Mouse (Mus musculus): ENCODE measurements at regions not wholly inside any gene's neighbourhood (a gene's known extent, or its start where the extent isn't known, plus 50 kb on each side); places are given as distances from the start of the nearest gene placed in this dataset.

DNA sequence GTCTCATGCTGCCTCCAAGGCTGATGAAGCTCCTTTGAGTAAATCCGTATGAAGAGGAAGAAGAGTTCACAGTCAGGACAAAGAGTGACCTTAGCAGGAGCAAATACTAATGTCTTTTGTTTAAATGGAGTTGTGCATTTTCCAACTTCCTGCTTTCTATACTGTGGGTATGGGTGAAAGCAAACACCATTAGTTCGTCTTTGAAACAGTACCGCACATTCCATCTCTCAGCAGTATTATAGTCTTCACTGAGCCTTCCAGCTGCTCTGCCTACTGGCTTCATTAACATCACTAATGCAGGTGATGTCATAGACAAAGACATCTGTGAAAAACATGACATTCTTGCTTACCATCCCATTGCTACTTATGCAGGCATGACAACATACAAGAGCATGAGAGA is 62.7 kb upstream of the Arhgap11a start:
- WGBS = 56% methylated on average over 3 of the region's 3 CpGs

DNA sequence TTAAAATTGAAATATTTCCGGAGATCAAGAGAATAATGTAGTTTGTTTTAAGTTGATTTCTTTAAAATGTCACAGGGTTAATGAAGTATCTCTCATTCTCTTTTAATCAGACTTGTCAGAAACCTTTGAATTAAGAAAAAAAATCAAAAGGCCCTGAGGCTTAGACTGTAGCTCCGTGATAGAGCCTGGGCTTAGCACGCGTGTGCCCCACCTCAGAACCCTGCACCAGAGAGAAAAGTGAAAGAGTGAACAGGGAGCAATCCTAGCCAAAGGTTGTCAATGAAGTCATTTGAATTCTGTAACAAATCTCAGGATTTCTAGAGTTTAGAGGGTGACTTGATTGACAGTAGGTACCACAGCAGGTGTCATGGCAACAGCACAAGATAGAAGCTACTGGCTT is 61.0 kb upstream of the Arhgap11a start:
- DNase-seq (ENCODE audit: low spot score, missing footprints) = no peak
- H3K27ac ChIP-seq (ENCODE audit: low read depth, low read length) = no peak overlapping the region
- no peaks in the 10 kb centered on the region for H3K9me3 ChIP-seq (ENCODE audit: control insufficient read depth, low read length)
- H3K36me3 ChIP-seq (ENCODE audit: control insufficient read depth, insufficient read depth, low read length) = no peaks in the 10 kb centered on the region
- H3K4me2 ChIP-seq = no peak overlapping the region
- peak; percentile 47; the same call in 1 of the 2 replicates for ATAC-seq (ENCODE audit: low FRiP score)
- 79% methylated on average over 4 of the region's 4 CpGs for WGBS
- H3K4me3 ChIP-seq (ENCODE audit: low read depth, low read length) = no peak overlapping the region
- no peaks in the 10 kb centered on the region for H3K4me1 ChIP-seq (ENCODE audit: control insufficient read depth, insufficient read depth, low read length)
- no peaks in the 10 kb centered on the region for H3K27me3 ChIP-seq (ENCODE audit: control insufficient read depth, insufficient read depth, low read length)
- no peak overlapping the region for H3K9ac ChIP-seq (ENCODE audit: low read length)

More for the DNA sequence above, 62.7 kb upstream of the Arhgap11a start:
- Histone ChIP-seq H3K9me3 (ENCODE audit: control insufficient read depth, low read length) (no peaks in the 10 kb centered on the region), H3K27ac (ENCODE audit: low read depth, low read length) (no peak overlapping the region), H3K4me2 (no peak overlapping the region), H3K36me3 (ENCODE audit: control insufficient read depth, insufficient read depth, low read length) (no peaks in the 10 kb centered on the region), H3K9ac (ENCODE audit: low read length) (no peak overlapping the region), H3K4me3 (ENCODE audit: low read depth, low read length) (no peak overlapping the region), H3K4me1 (ENCODE audit: control insufficient read depth, insufficient read depth, low read length) (no peaks in the 10 kb centered on the region), H3K27me3 (ENCODE audit: control insufficient read depth, insufficient read depth, low read length) (no peaks in the 10 kb centered on the region)
- no peak for ATAC-seq (ENCODE audit: low FRiP score)
- DNase-seq (ENCODE audit: low spot score, missing footprints) = peak; percentile 68

DNA sequence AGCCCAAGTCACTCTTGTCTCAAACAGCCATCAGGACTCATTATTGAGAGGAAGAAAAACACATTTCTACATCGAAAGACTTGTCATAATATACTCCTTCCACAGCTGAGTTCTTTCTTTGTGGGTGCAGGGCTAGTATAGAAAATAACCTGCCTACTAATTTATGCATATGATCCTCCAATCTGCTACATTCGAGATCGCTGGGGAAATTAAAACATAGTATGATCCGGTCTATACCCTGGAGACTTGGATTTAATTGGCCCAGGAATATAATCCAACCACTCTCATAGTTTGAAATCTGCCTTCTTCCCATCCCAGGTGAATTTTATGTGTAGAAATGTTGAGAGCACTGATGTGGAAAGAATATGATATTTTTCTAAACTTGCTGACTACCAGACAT is 60.2 kb upstream of the Arhgap11a start:
- no peak for DNase-seq (ENCODE audit: low spot score, missing footprints)
- no peak overlapping the region for H3K4me3 ChIP-seq (ENCODE audit: low read depth, low read length)
- H3K9me3 ChIP-seq (ENCODE audit: control insufficient read depth, low read length) = no peaks in the 10 kb centered on the region
- 81% methylated on average over 4 of the region's 4 CpGs for WGBS
- H3K27ac ChIP-seq (ENCODE audit: low read depth, low read length) = no peak overlapping the region
- 0 out of 2 replicates have a peak, but pooled peaks have one; percentile 24 for ATAC-seq (ENCODE audit: low FRiP score)
- H3K27me3 ChIP-seq (ENCODE audit: control insufficient read depth, insufficient read depth, low read length) = no peaks in the 10 kb centered on the region
- no peak overlapping the region for H3K9ac ChIP-seq (ENCODE audit: low read length)
- H3K4me1 ChIP-seq (ENCODE audit: control insufficient read depth, insufficient read depth, low read length) = no peaks in the 10 kb centered on the region
- H3K4me2 ChIP-seq = no peak overlapping the region
- H3K36me3 ChIP-seq (ENCODE audit: control insufficient read depth, insufficient read depth, low read length) = no peaks in the 10 kb centered on the region

DNA sequence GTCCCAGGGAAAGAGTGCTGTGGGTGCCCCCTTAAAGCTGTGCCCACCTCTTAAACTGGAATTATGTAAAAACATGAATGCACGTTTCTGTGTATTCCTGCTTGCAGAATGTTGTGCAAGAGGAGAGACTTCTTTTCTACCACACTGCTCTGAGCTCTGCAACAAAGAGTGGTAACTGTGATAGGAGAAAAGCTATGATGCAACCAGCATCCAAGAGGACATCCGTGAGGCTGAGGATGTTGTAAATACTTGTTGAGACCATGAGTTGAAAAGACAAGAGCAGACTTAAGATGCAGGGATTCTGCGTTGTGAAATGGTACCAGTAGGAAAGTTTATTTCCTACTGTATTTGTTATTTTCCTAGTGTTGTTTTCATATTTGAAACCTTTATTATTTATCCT is 56.0 kb upstream of the Arhgap11a start:
- 85% methylated on average over 3 of the region's 3 CpGs for WGBS
- no peaks in the 10 kb centered on the region for H3K27me3 ChIP-seq (ENCODE audit: control insufficient read depth, insufficient read depth, low read length)
- H3K4me1 ChIP-seq (ENCODE audit: control insufficient read depth, insufficient read depth, low read length) = peaks cover 4% of the 10 kb centered on the region; the same call in 1 of the 2 replicates
- H3K9ac ChIP-seq (ENCODE audit: low read length) = no peak overlapping the region
- H3K36me3 ChIP-seq (ENCODE audit: control insufficient read depth, insufficient read depth, low read length) = no peaks in the 10 kb centered on the region
- H3K4me3 ChIP-seq (ENCODE audit: low read depth, low read length) = no peak overlapping the region
- DNase-seq (ENCODE audit: low spot score, missing footprints) (peak; percentile 72), ATAC-seq (ENCODE audit: low FRiP score) (no peak)
- no peak overlapping the region for H3K27ac ChIP-seq (ENCODE audit: low read depth, low read length)
- no peak overlapping the region for H3K4me2 ChIP-seq
- H3K9me3 ChIP-seq (ENCODE audit: control insufficient read depth, low read length) = no peaks in the 10 kb centered on the region

DNA sequence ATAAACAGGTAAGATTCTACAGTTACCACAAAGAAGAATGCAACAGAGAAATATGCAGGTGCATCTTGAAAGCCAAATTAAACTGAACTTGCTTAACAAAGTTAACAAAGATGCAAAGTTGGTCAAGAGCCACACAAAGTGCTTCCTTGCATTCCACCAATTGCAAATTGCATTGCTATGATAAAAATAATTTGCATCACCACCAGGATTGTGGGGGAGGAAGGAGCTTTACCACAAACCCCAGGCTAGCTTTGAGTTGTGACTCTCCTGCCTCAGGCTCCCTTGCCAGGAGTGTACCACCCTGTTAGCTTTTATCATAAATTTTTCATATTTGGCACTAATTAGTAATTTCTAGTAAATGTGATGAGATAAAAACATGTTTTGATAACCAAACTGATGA is 55.4 kb upstream of the Arhgap11a start:
- Histone ChIP-seq H3K36me3 (ENCODE audit: control insufficient read depth, insufficient read depth, low read length) (no peaks in the 10 kb centered on the region), H3K9me3 (ENCODE audit: control insufficient read depth, low read length) (no peaks in the 10 kb centered on the region), H3K4me2 (no peak overlapping the region), H3K9ac (ENCODE audit: low read length) (no peak overlapping the region), H3K4me1 (ENCODE audit: control insufficient read depth, insufficient read depth, low read length) (peaks cover 4% of the 10 kb centered on the region; the same call in 1 of the 2 replicates), H3K4me3 (ENCODE audit: low read depth, low read length) (no peak overlapping the region), H3K27ac (ENCODE audit: low read depth, low read length) (no peak overlapping the region), H3K27me3 (ENCODE audit: control insufficient read depth, insufficient read depth, low read length) (no peaks in the 10 kb centered on the region)
- DNase-seq (ENCODE audit: low spot score, missing footprints) = peak; percentile 60
- ATAC-seq (ENCODE audit: low FRiP score) = no peak

DNA sequence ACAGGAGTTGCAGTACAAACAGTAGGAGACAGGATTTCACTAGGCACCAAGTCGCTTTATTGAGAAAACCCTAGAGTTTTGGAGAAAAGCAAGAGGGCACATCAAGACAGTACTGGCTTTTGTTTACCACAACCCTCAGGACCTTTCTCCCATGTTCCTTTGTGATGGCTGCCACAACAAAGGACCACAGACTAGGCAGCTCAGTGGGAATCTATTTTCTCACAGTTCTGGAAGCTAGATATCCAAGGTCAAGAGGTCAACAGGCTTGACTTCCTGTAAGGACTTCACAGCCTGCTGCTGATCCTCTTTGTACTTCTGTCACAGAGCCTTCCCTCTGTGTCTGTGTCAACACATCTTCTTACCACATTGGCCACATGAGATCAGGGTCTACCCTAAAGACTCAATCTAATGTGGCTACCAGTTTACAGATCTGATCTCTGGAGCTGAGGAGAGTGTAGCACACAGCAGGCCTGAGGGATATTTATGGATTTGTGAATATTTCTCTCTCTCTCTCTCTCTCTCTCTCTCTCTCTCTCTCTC is 54.6 kb upstream of the Arhgap11a start:
- Histone ChIP-seq H3K9me3 (ENCODE audit: control insufficient read depth, low read length) (no peaks in the 10 kb centered on the region), H3K4me2 (no peak overlapping the region), H3K4me3 (ENCODE audit: low read depth, low read length) (no peak overlapping the region), H3K36me3 (ENCODE audit: control insufficient read depth, insufficient read depth, low read length) (no peaks in the 10 kb centered on the region), H3K9ac (ENCODE audit: low read length) (no peak overlapping the region), H3K4me1 (ENCODE audit: control insufficient read depth, insufficient read depth, low read length) (peaks cover 4% of the 10 kb centered on the region; the same call in 1 of the 2 replicates), H3K27ac (ENCODE audit: low read depth, low read length) (no peak overlapping the region), H3K27me3 (ENCODE audit: control insufficient read depth, insufficient read depth, low read length) (no peaks in the 10 kb centered on the region)
- DNase-seq (ENCODE audit: low spot score, missing footprints) (no peak), ATAC-seq (ENCODE audit: low FRiP score) (no peak)
- WGBS = 4% methylated on average over 1 of the region's 1 CpGs

DNA sequence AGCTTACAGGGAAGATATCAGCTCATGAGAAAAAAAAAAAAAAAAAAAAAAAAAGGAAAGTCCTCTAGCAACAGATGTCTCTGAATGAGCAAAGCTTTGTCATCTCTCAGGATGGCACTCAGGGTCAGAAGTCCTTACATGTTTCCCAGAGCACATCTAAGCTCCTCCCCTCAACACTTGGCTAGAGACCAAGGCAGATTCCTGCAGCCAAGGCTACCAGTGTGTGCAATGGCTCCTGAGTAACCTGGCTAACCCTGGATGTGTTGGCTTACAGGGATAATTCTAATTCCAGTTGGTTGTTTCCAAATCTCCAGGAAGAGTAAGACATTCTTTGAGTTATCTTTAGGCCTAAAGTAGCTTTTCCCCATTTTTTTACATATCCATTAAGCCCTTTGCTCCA is 53.9 kb upstream of the Arhgap11a start:
- peaks cover 4% of the 10 kb centered on the region; the same call in 1 of the 2 replicates for H3K4me1 ChIP-seq (ENCODE audit: control insufficient read depth, insufficient read depth, low read length)
- no peak overlapping the region for H3K9ac ChIP-seq (ENCODE audit: low read length)
- no peak overlapping the region for H3K4me2 ChIP-seq
- H3K9me3 ChIP-seq (ENCODE audit: control insufficient read depth, low read length) = no peaks in the 10 kb centered on the region
- no peak overlapping the region for H3K27ac ChIP-seq (ENCODE audit: low read depth, low read length)
- H3K4me3 ChIP-seq (ENCODE audit: low read depth, low read length) = no peak overlapping the region
- DNase-seq (ENCODE audit: low spot score, missing footprints) = no peak
- no peaks in the 10 kb centered on the region for H3K36me3 ChIP-seq (ENCODE audit: control insufficient read depth, insufficient read depth, low read length)
- ATAC-seq (ENCODE audit: low FRiP score) = no peak
- no peaks in the 10 kb centered on the region for H3K27me3 ChIP-seq (ENCODE audit: control insufficient read depth, insufficient read depth, low read length)

DNA sequence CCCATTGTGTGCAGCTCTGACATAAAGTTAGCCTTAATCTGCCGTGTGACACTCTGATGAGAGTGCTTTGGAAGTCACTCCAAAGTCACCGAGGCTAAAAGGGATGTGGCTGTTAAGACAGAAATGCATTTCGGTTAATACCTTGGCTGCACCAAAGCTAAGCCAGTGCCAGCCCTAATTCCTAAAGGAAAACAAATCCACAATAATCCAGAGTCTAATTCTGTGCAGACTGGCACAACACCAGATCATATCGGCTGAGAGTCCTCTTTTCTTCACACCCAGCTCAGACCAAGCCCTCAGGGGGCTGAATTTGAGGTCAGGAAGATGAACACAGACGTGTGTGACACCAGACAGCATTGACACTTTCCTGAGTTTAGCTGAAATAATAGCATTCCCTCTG is 52.0 kb upstream of the Arhgap11a start:
- Histone ChIP-seq H3K4me2 (no peak overlapping the region), H3K9me3 (ENCODE audit: control insufficient read depth, low read length) (no peaks in the 10 kb centered on the region), H3K27ac (ENCODE audit: low read depth, low read length) (no peak overlapping the region), H3K4me1 (ENCODE audit: control insufficient read depth, insufficient read depth, low read length) (peaks cover 4% of the 10 kb centered on the region; the same call in 1 of the 2 replicates), H3K9ac (ENCODE audit: low read length) (no peak overlapping the region), H3K4me3 (ENCODE audit: low read depth, low read length) (no peak overlapping the region), H3K36me3 (ENCODE audit: control insufficient read depth, insufficient read depth, low read length) (no peaks in the 10 kb centered on the region), H3K27me3 (ENCODE audit: control insufficient read depth, insufficient read depth, low read length) (no peaks in the 10 kb centered on the region)
- ATAC-seq (ENCODE audit: low FRiP score) = no peak
- 21% methylated on average over 5 of the region's 5 CpGs for WGBS
- peak; percentile 84 for DNase-seq (ENCODE audit: low spot score, missing footprints)

DNA sequence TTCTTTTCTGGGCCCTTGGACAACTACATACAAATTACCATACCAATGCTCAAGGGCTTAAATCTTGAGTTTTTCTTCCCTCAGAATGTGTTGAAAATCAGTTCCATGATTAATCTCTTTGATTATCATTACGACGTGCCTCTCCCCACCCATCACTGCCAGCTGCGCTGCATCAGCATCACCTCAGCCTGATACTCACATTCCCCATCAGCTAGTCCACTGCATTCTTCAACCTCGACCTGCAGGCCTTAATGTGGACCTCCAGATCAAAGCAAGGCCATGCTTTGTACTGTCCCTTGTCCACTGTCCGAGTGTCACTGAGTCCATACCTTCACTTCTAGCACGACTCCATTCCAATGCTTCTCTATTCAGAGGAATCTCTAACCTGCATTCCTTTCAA is 50.3 kb upstream of the Arhgap11a start:
- no peaks in the 10 kb centered on the region for H3K36me3 ChIP-seq (ENCODE audit: control insufficient read depth, insufficient read depth, low read length)
- 84% methylated on average over 6 of the region's 6 CpGs for WGBS

More for the DNA sequence above, 50.3 kb upstream of the Arhgap11a start:
- H3K27ac ChIP-seq (ENCODE audit: low read depth, low read length) = no peak overlapping the region
- no peaks in the 10 kb centered on the region for H3K27me3 ChIP-seq (ENCODE audit: control insufficient read depth, insufficient read depth, low read length)
- H3K9me3 ChIP-seq (ENCODE audit: control insufficient read depth, low read length) = no peaks in the 10 kb centered on the region
- ATAC-seq (ENCODE audit: low FRiP score) = no peak
- H3K4me3 ChIP-seq (ENCODE audit: low read depth, low read length) = no peak overlapping the region
- peaks cover 4% of the 10 kb centered on the region; the same call in 1 of the 2 replicates for H3K4me1 ChIP-seq (ENCODE audit: control insufficient read depth, insufficient read depth, low read length)
- H3K4me2 ChIP-seq = no peak overlapping the region
- no peak overlapping the region for H3K9ac ChIP-seq (ENCODE audit: low read length)
- no peak for DNase-seq (ENCODE audit: low spot score, missing footprints)
